Mouse (Mus musculus): Measurements from ENCODE around the gene Smg7.

DNA sequence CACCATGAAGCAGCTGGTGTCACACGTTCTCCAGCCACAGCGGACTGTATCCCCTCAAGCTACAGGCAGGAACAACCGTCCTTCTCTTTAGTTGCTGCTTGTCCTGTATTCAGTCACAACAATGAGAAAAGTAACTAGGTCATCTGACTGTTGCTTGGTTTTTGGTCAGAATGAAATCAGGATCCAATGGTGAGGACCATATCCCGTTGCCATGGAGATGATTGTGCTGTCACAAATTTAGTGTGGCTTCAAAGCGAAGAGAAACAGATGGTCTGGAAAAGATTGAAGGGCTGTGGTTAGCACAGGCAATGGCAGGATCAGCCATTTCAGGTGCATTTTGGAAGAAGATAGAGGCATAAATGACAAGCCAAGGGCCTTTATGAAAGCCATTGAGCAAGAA, 33.9 kb upstream of the Smg7 start:
- no peak for TF ChIP-seq GATA1 (IDR thresholded peaks at IDR 0.05; ENCODE audit: low read depth, low read length)
- no peak for TF ChIP-seq CTCF (IDR thresholded peaks at IDR 0.05 in 2 of 3, conservative IDR thresholded peaks at IDR 0.05 in 1 of 3; ENCODE audit: control insufficient read depth in 1 of 3, insufficient read depth in 1 of 3, low read depth in 2 of 3, low read length in 3 of 3, poor library complexity in 1 of 3, severe bottlenecking in 1 of 3)
- no peak for TF ChIP-seq ZMIZ1 (IDR thresholded peaks at IDR 0.05; ENCODE audit: low read depth, low read length)
- TF ChIP-seq POLR2A (IDR thresholded peaks at IDR 0.05; ENCODE audit: control insufficient read depth in 1 of 2, insufficient read depth in 1 of 2, low read depth in 1 of 2, low read length in 2 of 2, poor library complexity in 1 of 2): no peak
- no peak for TF ChIP-seq MAFK (IDR thresholded peaks at IDR 0.05; ENCODE audit: borderline replicate concordance, low read depth, low read length)
- TF ChIP-seq TBP (IDR thresholded peaks at IDR 0.05; ENCODE audit: low read depth, low read length): no peak
- TF ChIP-seq KAT2A (conservative IDR thresholded peaks at IDR 0.05; ENCODE audit: low read depth, low read length): no peak

All from MEL (cell line).